Mouse (Mus musculus) MEL (cell line): Measurements from ENCODE around the gene Gnao1. TPM values are rescaled to one million over a fixed set of nuclear protein-coding genes. Genes with fewer than 3 reads are reported as not detected.

Experiments used
- DNase-seq: peaks from one replicate; pipeline ENCODE4 v3.0.0; 2011; ENCODE audit warnings: low read depth, low spot score
- H3K27ac ChIP-seq: 2 replicates; pipeline ENCODE4 v1.5.1; 2012; ENCODE audit warnings: low read depth, mild to moderate bottlenecking, control low read depth, low read length, moderate library complexity; ENCODE audit not compliant: control insufficient read depth
- H3K27me3 ChIP-seq, 2 experiments: fragments of 150-350 bp in 1 of 2; sonication (generic) in 1 of 2; 2 replicates each; pipeline ENCODE4 v1.6.1; 2012; ENCODE audit warnings: low read length in 2 of 2, mild to moderate bottlenecking in 2 of 2, improper control_type of control experiment in 1 of 2, moderate library complexity in 1 of 2; ENCODE audit not compliant: insufficient read depth in 2 of 2, control insufficient read depth in 1 of 2
- H3K36me3 ChIP-seq, 2 experiments: 2 replicates each; pipeline ENCODE4 v1.6.1; 2012 to 2014; ENCODE audit warnings: low read length in 2 of 2, improper control_type of control experiment in 1 of 2, inconsistent platforms in 1 of 2, mild to moderate bottlenecking in 1 of 2; ENCODE audit not compliant: insufficient read depth in 2 of 2, control insufficient read depth in 1 of 2
- H3K4me1 ChIP-seq, 2 experiments: fragments of 150-350 bp in 1 of 2; sonication (generic) in 1 of 2; 2 replicates each; pipeline ENCODE4 v1.6.1; 2012; ENCODE audit warnings: low read length in 2 of 2, improper control_type of control experiment in 1 of 2, mild to moderate bottlenecking in 1 of 2; ENCODE audit not compliant: insufficient read depth in 2 of 2, control insufficient read depth in 1 of 2
- H3K4me3 ChIP-seq, 2 experiments: fragments of 150-350 bp in 1 of 2; sonication (generic) in 1 of 2; 2 replicates each; pipeline ENCODE4 v1.5.1; 2012; ENCODE audit warnings: low read depth in 2 of 2, low read length in 2 of 2, mild to moderate bottlenecking in 2 of 2, moderate library complexity in 2 of 2, control low read depth in 1 of 2, improper control_type of control experiment in 1 of 2; ENCODE audit not compliant: control insufficient read depth in 1 of 2, insufficient read depth in 1 of 2
- H3K79me2 ChIP-seq: 2 replicates; pipeline ENCODE4 v1.6.1; 2012; ENCODE audit warnings: mild to moderate bottlenecking, low read length, moderate library complexity; ENCODE audit not compliant: control insufficient read depth, poor library complexity, insufficient read depth
- H3K9ac ChIP-seq: 2 replicates; pipeline ENCODE4 v1.6.1; 2012; ENCODE audit warnings: low read depth, mild to moderate bottlenecking, control low read depth, low read length, moderate library complexity; ENCODE audit not compliant: control insufficient read depth, poor library complexity, severe bottlenecking
- H3K9me3 ChIP-seq: fragments of 150-350 bp; sonication (generic); replicated peaks from 2 replicates; pipeline ENCODE4 v1.6.1; 2012; ENCODE audit warnings: mild to moderate bottlenecking, low read length, improper control_type of control experiment, moderate library complexity; ENCODE audit not compliant: insufficient read depth
- CHD1 ChIP-seq: IDR thresholded peaks from 2 replicates; pipeline ENCODE4 v1.6.1; 2012; ENCODE audit warnings: low read depth, mild to moderate bottlenecking, inconsistent platforms, low read length, improper control_type of control experiment
- CHD2 ChIP-seq: IDR thresholded peaks from 2 replicates; pipeline ENCODE4 v1.6.1; 2011; ENCODE audit warnings: low read length, improper control_type of control experiment
- CTCF ChIP-seq, 3 experiments: IDR thresholded peaks in 2 of 3; conservative IDR thresholded peaks in 1 of 3; 2 replicates each; pipeline ENCODE4 v1.5.1; 2011 to 2012; ENCODE audit warnings: low read length in 3 of 3, low read depth in 2 of 3, mild to moderate bottlenecking in 2 of 3, improper control_type of control experiment in 1 of 3, inconsistent platforms in 1 of 3, mixed read lengths in 1 of 3, moderate library complexity in 1 of 3; ENCODE audit not compliant: control insufficient read depth in 1 of 3, insufficient read depth in 1 of 3, poor library complexity in 1 of 3, severe bottlenecking in 1 of 3
- E2F4 ChIP-seq: IDR thresholded peaks from 2 replicates; pipeline ENCODE4 v1.6.1; 2011; ENCODE audit warnings: low read depth, low read length, improper control_type of control experiment, borderline replicate concordance
- ELF1 ChIP-seq: IDR thresholded peaks from 2 replicates; pipeline ENCODE4 v1.6.1; 2014; ENCODE audit warnings: low read depth, mild to moderate bottlenecking, inconsistent platforms, low read length, improper control_type of control experiment, moderate library complexity
- EP300 ChIP-seq, 2 experiments: IDR thresholded peaks; 2 replicates each; pipeline ENCODE4 v1.6.1; 2011; ENCODE audit warnings: improper control_type of control experiment in 2 of 2, low read length in 2 of 2, low read depth in 1 of 2, mild to moderate bottlenecking in 1 of 2
- GABPA ChIP-seq: IDR thresholded peaks from 2 replicates; pipeline ENCODE4 v1.6.1; 2012; ENCODE audit warnings: low read depth, mild to moderate bottlenecking, inconsistent platforms, low read length, improper control_type of control experiment, moderate library complexity
- GATA1 ChIP-seq: IDR thresholded peaks from 2 replicates; pipeline ENCODE4 v1.6.1; 2011; ENCODE audit warnings: low read depth, low read length, improper control_type of control experiment
- HCFC1 ChIP-seq: IDR thresholded peaks from 2 replicates; pipeline ENCODE4 v1.6.1; 2012; ENCODE audit warnings: low read depth, mild to moderate bottlenecking, inconsistent platforms, low read length, improper control_type of control experiment, moderate library complexity
- JUND ChIP-seq: IDR thresholded peaks from 2 replicates; pipeline ENCODE4 v1.6.1; 2011; ENCODE audit warnings: low read depth, mild to moderate bottlenecking, improper control_type of control experiment, low read length
- MAX ChIP-seq: IDR thresholded peaks from 2 replicates; pipeline ENCODE4 v1.6.1; 2011; ENCODE audit warnings: low read length, improper control_type of control experiment
- MAZ ChIP-seq: IDR thresholded peaks from 2 replicates; pipeline ENCODE4 v1.6.1; 2012; ENCODE audit warnings: low read depth, mild to moderate bottlenecking, inconsistent platforms, low read length, improper control_type of control experiment
- MEF2A ChIP-seq: IDR thresholded peaks from 2 replicates; pipeline ENCODE4 v1.6.1; 2014; ENCODE audit warnings: low read depth, mild to moderate bottlenecking, inconsistent platforms, low read length, improper control_type of control experiment; ENCODE audit not compliant: poor library complexity, insufficient replicate concordance, severe bottlenecking; ENCODE audit errors: extremely low read depth
- NRF1 ChIP-seq: IDR thresholded peaks from 2 replicates; pipeline ENCODE4 v1.6.1; 2014; ENCODE audit warnings: low read depth, mild to moderate bottlenecking, inconsistent platforms, low read length, improper control_type of control experiment, moderate library complexity; ENCODE audit not compliant: poor library complexity, insufficient read depth, severe bottlenecking
- POLR2AphosphoS2 ChIP-seq: IDR thresholded peaks from 2 replicates; pipeline ENCODE4 v1.6.1; 2011; ENCODE audit warnings: low read length, improper control_type of control experiment
- POLR2AphosphoS5 ChIP-seq: IDR thresholded peaks from 2 replicates; pipeline ENCODE4 v1.6.1; 2012; ENCODE audit warnings: low read depth, borderline replicate concordance, mild to moderate bottlenecking, inconsistent platforms, low read length, moderate library complexity, mixed read lengths
- SIN3A ChIP-seq: IDR thresholded peaks from 2 replicates; pipeline ENCODE4 v1.6.1; 2012; ENCODE audit warnings: low read length, improper control_type of control experiment, inconsistent platforms
- TBP ChIP-seq: IDR thresholded peaks from 2 replicates; pipeline ENCODE4 v1.8.0; 2011; ENCODE audit warnings: low read depth, low read length, improper control_type of control experiment
- TCF12 ChIP-seq: IDR thresholded peaks from 2 replicates; pipeline ENCODE4 v1.6.1; 2014; ENCODE audit warnings: low read depth, mild to moderate bottlenecking, inconsistent platforms, low read length, improper control_type of control experiment, moderate library complexity
- UBTF ChIP-seq: IDR thresholded peaks from 2 replicates; pipeline ENCODE4 v1.6.1; 2012; ENCODE audit warnings: low read depth, mild to moderate bottlenecking, inconsistent platforms, low read length, improper control_type of control experiment, moderate library complexity, borderline replicate concordance; ENCODE audit not compliant: insufficient read depth
- USF1 ChIP-seq: IDR thresholded peaks from 2 replicates; pipeline ENCODE4 v1.6.1; 2014; ENCODE audit warnings: low read depth, mild to moderate bottlenecking, inconsistent platforms, low read length, improper control_type of control experiment, moderate library complexity
- USF2 ChIP-seq, 2 experiments: IDR thresholded peaks; 2 replicates each; pipeline ENCODE4 v1.6.1; 2011 to 2012; ENCODE audit warnings: improper control_type of control experiment in 2 of 2, low read length in 2 of 2, borderline replicate concordance in 1 of 2, inconsistent platforms in 1 of 2, low read depth in 1 of 2, mild to moderate bottlenecking in 1 of 2; ENCODE audit not compliant: insufficient read depth in 1 of 2
- ZC3H11A ChIP-seq: IDR thresholded peaks from 2 replicates; pipeline ENCODE4 v1.6.1; 2012; ENCODE audit warnings: low read depth, mild to moderate bottlenecking, inconsistent platforms, low read length, improper control_type of control experiment
- ZKSCAN1 ChIP-seq: IDR thresholded peaks from 2 replicates; pipeline ENCODE4 v1.6.1; 2012; ENCODE audit warnings: low read depth, mild to moderate bottlenecking, inconsistent platforms, low read length, improper control_type of control experiment, moderate library complexity
- ZMIZ1 ChIP-seq: IDR thresholded peaks from 2 replicates; pipeline ENCODE4 v1.6.1; 2012; ENCODE audit warnings: low read depth, mild to moderate bottlenecking, inconsistent platforms, low read length, improper control_type of control experiment, moderate library complexity
- polyA plus RNA-seq, 2 experiments: library from polyadenylated mRNA; stranded (reverse) in 1 of 2; unstranded in 1 of 2; fragments of >175 nt in 1 of 2; fragments of >200 nt in 1 of 2; gene quantifications; 2 replicates each; pipeline versions ENCODE4 v1.2.1 to v1.2.4; 2012; ENCODE audit warnings: low replicate concordance in 2 of 2, low read depth in 1 of 2; ENCODE audit not compliant: insufficient read length in 2 of 2, insufficient read depth in 1 of 2, missing spikeins in 1 of 2
- total RNA-seq: library from RNA; depleted of rRNA; stranded (reverse); fragments of 300-350 nt; gene quantifications from 2 replicates; pipeline ENCODE4 v1.2.3, GENCODE M21; 2012

Gnao1 gene
- total and polyA plus RNA-seq, 3 experiments = 0.03 TPM; not detected in 2

GRCm38 (mm10) chr8:93886181-93886580, 76.4 kb downstream of the Gnao1 start:
- no peaks in the 10 kb centered on the region for H3K4me1 ChIP-seq
- DNase-seq = no peak
- no peaks in the 10 kb centered on the region for H3K79me2 ChIP-seq
- TF ChIP-seq GABPA = no peak
- TF ChIP-seq POLR2AphosphoS2 = no peak
- TF ChIP-seq POLR2AphosphoS5 = no peak
- TF ChIP-seq ELF1 = no peak
- no peak for TF ChIP-seq GATA1
- no peak for TF ChIP-seq UBTF
- no peak for TF ChIP-seq TBP
- TF ChIP-seq TCF12 = no peak
- TF ChIP-seq E2F4 = no peak
- TF ChIP-seq CHD1 = no peak
- no peak overlapping the region for H3K27ac ChIP-seq
- no peak overlapping the region for H3K9ac ChIP-seq
- H3K4me3 ChIP-seq = no peak overlapping the region
- no peaks in the 10 kb centered on the region for H3K9me3 ChIP-seq
- H3K36me3 ChIP-seq = no peaks in the 10 kb centered on the region
- no peaks in the 10 kb centered on the region for H3K27me3 ChIP-seq

DNA sequence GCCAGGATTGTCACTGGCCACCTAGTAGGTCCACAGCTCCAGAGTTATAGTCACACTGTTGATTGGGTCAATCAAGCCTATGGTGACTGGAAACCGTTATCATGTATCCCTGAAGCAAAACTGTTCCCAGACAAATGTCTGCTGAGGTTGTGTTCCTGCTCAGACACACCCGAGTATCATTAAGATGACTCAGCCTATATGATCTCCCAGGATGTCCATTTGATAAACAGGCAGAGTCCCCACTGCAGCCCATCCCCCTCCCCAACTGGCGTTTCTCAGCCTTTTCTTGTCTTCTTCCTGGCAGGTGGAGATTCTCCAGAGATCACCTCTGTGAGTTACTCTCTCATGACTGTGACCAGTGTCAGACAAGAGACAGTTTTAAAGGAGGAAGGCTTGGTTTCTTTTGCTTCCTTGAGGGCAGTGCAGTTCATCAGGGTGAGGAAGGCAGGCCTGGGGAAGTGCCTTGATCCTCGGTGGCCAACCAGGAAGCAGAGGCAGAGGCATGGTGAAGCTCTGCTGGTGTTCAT, 78.4 kb downstream of the Gnao1 start:
- Histone ChIP-seq H3K79me2 (no peaks in the 10 kb centered on the region), H3K4me1 (no peaks in the 10 kb centered on the region), H3K27me3 (no peaks in the 10 kb centered on the region), H3K27ac (no peak overlapping the region), H3K9me3 (no peaks in the 10 kb centered on the region), H3K36me3 (no peaks in the 10 kb centered on the region), H3K9ac (no peak overlapping the region), H3K4me3 (no peak overlapping the region)
- DNase-seq = no peak
- no peak for TF ChIP-seq USF1
- TF ChIP-seq ZMIZ1 = no peak
- TF ChIP-seq USF2 (IDR thresholded peaks at IDR 0.05; ENCODE audit: borderline replicate concordance in 1 of 2, insufficient read depth in 1 of 2, low read depth in 1 of 2, low read length in 2 of 2) = no peak
- TF ChIP-seq ELF1 = no peak
- no peak for TF ChIP-seq NRF1
- no peak for TF ChIP-seq SIN3A
- no peak for TF ChIP-seq JUND
- TF ChIP-seq CTCF (IDR thresholded peaks at IDR 0.05 in 2 of 3, conservative IDR thresholded peaks at IDR 0.05 in 1 of 3; ENCODE audit: control insufficient read depth in 1 of 3, insufficient read depth in 1 of 3, low read depth in 2 of 3, low read length in 3 of 3, poor library complexity in 1 of 3, severe bottlenecking in 1 of 3) = no peak
- TF ChIP-seq CHD2 = no peak
- no peak for TF ChIP-seq ZKSCAN1
- TF ChIP-seq MEF2A = no peak
- TF ChIP-seq MAZ = no peak
- no peak for TF ChIP-seq ZC3H11A
- no peak for TF ChIP-seq MAX
- TF ChIP-seq GABPA = no peak
- TF ChIP-seq EP300 (IDR thresholded peaks at IDR 0.05; ENCODE audit: low read depth in 1 of 2, low read length in 2 of 2) = no peak
- TF ChIP-seq CHD1 = no peak
- no peak for TF ChIP-seq HCFC1
- TF ChIP-seq POLR2AphosphoS2 = no peak
